Mouse (Mus musculus): ENCODE data around the gene Irf5.
"Not testable (repeated sequence)": the region's sequence is repeated elsewhere in the genome, so short reads cannot be mapped to it uniquely, and the experiment has no call there.

The Irf5 gene

DNA sequence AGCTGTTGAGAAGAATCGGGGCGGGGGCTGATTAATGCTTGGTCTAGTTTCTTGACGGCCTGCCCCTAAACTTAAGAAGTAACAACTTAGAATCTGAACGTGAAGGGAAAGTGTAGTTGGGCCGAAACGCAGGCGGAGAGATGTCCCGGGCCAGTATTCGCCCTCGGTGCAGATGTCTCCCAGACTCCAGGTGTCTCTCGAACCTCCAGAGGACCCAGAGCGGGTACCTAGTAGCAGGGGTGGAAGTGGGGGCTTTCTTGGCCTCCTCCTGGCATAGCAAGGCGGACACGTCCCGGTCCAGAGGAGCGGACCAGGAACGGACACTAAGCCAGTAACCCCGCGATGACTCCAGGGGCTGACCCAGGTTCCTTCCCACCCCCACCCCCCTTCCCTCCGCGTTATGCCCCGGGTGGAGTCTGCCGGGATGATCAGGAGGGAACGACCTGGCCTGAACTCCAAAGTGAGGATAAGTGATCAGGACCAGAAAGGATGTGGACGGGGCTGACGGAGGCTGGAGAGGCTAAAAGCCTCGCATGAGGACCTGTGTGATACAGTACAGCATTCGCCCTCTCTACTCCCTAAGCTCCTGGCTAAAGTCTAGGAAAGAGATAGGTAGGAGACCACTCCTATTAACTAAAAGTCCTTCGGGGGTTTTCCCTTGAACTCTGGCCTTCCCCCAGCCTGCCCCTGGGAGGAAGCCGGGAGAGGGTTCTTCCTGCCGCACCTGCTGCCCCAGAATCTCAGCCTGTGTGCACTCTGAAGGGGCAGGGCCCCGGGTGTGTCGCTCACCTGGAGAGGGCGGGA, 1.1 kb downstream of the Irf5 start:
- DNase-seq (ENCODE audit: low spot score), result peak; percentile 19

DNA sequence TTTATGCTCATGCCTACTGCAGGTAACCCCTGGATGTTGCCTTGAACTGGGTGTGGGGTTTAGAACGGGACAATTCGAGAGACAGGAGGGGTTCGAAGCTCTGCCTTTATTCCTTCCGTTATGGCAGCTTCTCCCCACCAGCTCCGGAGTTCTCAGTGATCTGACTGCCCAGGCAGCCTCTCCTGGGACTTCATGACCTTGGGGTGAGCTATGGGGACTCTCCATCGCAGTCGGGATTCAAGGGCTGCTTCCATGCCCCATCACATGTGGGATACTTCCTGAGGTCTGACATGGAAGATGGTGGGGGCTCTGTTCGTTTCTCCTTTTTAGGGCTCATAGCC, 1.7 kb downstream of the Irf5 start:
- no peak for DNase-seq (ENCODE audit: low spot score)

DNA sequence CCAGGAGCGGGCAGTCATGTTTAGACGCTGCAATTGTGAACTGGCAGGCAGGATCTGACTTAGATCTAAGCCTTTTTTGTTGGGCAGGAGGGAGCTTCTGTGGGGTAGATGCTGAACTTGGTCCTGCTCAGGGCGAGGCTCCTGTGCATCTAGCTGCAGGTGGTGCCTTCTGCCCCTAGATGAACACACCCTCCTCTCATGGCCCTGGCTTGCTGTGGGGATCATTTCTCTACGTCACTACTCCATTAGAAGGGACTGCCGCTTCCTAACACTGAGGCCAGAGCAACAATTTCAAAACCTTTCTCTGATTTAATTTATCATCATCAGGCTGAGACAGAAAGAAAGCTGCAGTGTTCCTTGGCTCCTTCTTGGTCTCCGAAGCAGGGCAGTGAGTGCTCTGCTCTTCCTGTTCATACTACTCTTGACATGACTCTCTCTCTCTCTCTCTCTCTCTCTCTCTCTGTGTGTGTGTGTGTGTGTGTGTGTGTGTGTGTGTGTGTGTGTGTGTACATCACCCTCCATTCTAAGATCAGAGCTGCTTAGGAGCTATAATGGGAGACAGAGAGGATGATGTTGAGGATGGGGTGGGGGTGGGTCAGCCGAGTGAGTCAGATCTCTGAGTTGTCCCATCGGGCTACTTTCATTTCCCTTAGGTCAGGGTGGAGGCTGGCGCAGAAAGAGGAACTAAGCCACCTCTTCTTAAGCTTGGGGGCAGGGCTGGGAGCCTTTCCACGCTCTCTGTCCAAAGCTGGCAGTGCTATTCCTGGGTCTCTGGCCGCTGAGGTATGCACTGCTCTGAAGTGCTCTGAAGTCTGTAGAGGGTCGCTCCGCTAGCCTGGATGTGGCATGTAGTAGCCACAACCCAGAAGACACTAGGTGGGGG, 2.4 kb downstream of the Irf5 start:
- DNase-seq (ENCODE audit: low spot score), result no peak

DNA sequence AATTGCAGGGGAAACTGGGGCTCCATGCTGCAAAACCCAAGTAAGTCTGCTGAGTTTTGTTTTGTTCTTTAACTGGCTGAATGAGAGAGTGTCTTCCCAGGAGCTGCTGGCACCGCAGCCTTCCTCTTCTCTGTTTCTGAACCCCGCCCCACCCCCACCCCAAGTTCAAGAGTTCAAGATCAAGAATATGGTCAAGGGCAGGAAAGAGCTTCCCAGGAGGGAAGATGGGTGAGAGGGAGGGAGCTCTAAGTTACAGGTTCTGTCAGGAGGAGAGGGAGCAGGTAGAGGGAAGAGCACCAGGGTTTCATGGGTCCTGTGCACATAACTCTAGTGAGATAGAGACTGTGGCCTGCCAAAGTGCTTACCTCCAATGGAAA, 3.0 kb downstream of the Irf5 start:
- DNase-seq (ENCODE audit: low spot score), result no peak

DNA sequence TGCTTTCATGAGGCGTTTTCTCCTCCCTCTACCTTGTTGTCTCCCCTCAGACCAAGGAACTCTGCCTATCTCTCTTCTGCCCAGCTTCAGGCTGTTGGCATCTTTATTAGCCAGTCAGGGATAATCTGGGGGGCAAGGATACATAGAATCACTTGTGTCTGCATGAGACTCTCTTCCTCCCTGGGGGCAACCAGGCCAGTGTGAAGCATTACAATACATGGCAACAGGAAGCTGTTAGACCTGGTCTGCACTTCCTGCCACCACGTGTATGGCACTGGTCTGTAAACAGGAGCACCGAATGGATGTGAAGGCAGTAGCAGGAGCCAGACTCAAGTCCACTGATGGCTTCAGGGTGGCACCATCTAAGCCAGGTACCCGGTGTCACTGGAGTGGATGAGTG, 3.6 kb downstream of the Irf5 start:
- no peak for DNase-seq (ENCODE audit: low spot score)

DNA sequence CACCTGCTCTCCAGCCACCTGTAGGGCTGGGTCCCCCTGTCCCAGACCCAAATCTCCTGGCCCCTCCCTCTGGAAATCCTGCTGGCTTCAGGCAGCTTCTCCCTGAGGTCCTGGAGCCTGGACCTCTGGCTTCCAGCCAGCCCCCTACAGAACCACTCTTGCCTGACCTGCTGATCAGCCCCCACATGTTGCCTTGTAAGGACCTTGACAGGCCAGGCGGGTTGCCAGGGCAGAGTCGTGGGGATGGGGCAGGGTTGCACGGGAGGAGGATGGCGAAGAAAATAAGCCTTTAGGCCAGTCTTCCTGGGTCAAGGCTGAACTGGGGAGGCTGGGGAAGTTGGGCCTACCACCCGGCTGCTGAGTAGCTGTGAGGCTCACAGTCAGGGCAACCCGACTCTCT, 8.9 kb downstream of the Irf5 start:
- no peak for DNase-seq (ENCODE audit: low spot score)

DNA sequence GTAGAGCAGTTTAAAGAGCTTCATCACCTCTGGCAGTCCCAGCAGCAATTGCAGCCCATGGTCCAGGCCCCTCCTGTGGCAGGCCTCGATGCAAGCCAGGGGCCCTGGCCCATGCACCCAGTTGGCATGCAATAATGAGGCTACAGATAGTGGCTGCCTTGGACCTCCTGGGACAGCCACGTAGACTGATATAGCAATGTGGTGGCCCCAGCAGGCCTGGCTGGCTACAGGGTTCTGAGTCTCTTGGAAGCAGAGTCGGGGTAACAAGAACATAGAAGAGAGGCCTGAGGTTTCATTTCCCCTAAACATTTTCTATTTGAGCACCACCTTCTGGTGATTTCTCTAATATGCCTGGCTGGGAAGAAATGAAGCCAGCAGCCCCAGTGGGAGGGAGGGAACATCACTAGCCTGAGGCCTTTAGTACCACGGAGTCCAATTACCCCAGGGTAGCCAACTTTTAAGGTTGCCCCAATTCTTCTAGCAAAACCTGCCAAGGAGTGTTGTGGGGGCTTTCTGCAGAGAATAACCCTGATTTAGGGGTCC, 10.3 kb downstream of the Irf5 start:
- peak; percentile 28 for DNase-seq (ENCODE audit: low spot score)

DNA sequence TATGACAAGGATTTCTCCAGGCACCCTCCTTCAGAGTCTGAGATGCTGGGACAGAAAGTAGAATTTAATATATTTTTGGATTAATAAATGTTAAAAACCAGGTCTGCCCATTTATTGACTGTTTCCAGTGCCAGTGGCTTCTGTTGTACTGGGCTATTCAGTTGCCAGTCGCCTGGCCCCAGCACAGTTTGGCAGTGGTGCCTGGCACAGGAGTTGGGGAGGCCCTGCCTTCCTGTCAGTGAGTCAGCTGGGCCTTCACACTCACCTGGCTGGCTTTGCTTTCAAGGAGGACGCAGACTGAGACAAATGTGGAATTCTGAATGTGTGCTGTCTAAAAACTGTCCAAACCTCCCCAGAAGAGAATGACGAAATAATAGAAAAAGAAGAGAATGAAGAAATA, 10.8 kb downstream of the Irf5 start:
- DNase-seq (ENCODE audit: low spot score), result no peak

DNA sequence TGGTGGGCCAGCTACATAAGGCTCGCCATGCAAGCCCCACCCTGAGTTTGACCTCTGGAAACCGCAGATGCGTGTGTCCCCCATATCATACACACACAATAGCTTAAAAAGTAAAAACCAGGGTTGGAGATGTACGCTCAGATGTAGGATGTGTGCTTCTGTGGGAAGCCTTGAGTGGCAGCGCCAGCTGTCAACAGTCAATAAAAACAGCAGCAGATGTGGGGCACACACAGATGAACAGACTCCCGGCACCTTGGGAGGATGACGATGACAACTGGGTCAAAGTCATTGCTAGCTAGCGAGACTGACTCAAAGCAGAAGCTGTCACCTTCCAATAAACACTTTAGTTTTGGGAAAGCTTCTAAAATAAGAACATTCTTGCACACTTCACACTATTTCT, 13.1 kb downstream of the Irf5 start:
- no peak for DNase-seq (ENCODE audit: low spot score)

DNA sequence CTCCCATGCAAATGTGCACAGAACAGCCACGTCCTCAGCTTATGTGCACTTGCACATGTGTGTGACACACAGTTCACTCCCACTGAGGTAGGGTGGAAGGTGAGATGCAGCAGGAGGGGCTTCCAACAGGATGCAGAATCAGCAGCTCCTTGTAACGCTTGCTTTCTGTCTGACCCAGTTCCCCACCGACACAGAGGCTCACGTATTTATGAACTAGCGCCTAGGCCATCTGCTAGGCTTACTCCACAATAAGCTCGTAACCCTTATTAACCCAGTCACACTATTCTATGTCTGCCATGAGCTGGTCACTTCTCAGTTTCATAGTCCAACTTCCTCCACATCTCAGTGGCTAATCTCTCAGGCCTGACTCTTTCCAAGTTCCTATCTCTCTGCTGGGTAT, 13.8 kb downstream of the Irf5 start:
- no peak for DNase-seq (ENCODE audit: low spot score)

DNA sequence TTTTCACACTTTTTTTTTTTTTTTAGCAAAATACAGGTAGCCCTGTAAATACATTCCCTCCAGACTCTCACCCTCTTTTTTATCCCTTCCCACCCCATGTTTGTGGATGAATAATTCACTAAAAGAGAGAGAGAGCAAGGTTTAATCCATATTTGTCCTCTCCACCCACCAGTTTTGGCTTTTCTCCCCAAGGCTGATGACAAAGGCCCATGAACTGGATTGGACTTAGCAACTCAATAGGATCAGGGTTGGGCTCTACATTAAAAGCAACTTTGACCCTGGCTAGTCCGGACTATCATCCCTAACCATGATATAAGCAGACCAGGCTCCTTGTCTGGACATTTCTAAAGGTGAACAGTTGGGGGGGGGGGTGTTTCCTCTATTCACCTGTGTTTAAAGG, 14.5 kb downstream of the Irf5 start:
- DNase-seq (ENCODE audit: low spot score), result no peak

DNA sequence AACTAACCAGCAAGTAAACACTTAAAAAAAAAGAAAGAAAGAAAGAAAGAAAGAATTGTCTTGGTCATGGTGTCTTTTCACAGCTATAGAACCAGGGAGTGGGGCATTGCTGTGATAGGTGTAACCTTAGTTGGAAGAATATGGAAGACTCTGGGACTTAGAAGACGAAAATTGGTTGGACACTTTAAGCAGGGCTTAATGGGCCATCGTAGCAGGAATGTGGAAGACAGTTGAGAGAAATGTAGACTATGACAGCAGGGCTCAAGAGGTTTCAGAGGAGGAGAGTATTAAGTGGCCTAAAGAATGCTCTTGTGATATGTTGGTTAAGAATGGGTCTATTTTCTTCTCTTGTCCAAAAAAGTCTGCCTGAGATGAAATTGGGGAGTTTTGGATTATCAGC, 19.2 kb downstream of the Irf5 start:
- no peak for DNase-seq (ENCODE audit: low spot score)

DNA sequence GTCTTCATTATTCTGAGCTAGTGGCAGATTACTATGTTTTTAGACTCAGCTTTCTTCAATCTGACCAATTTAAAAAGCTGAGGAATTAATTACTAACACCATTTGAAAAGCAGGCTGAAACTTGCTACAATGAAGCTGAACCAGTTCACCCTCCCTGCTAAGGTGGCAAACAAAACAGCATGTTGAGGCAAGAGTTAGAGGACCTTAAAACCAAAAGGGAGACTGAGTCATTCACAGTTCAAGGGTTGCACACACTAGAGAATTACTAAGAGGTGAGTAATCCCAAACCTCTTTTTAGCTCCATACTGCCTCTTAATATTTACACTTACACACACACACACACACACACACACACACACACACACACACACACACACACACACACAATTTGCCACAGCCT, 21.2 kb downstream of the Irf5 start:
- DNase-seq (ENCODE audit: low spot score), result no peak

DNA sequence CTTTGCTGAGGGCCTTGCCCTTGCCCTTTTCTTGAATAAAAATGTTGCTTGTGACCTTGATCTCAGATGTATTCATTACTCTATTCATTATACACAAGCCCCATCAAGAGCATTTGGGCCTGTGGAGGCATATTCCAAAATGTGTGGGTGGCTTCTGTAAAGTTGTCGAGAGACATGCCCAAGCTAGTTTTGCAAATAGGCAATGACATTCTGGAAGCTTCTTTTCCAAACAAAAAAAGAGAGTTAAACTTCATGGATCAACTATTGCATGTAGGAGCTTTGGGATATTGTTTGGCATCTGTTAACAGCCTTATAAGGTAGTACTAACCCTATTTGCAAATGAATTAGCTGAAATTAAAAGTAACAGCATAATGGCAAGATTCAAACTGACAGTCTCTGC, 21.7 kb downstream of the Irf5 start:
- no peak for DNase-seq (ENCODE audit: low spot score)

DNA sequence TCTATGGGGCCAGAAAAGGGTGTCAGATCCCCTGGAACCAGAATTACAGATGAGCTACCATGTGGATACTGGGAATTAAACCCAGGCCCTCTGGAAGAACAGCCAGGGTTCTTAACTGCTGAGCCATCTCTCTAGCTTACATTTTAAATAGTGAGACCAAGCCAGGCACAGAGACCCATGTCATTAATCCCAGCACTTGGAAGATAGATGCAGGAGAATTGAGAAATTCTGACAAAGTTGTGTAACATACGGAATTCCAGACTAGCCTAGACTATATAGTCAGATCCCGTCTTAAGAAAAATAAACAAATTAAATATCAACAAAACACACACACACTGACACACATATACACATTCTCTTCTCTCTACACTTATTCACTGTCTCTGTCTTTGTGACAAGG, 26.1 kb downstream of the Irf5 start:
- no peak for DNase-seq (ENCODE audit: low spot score)

DNA sequence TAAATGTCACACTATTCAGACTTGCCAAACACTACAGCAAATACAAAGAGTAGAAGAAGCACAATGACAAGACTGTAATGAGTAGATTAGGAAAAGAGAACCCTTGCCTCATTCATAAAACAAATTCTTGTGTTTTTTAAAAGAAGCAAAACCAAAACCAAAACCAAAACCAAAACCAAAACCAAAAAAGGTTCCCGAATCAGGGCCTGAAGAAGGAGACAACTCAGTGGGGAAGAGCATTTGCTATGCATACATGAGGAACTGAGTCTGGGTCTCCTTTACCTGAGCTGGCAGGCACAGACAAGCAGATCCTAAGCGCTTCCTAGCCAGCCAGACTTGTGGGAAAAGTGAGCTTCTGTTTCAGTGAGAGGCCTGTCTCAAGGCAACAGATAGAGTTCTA, 30.7 kb downstream of the Irf5 start:
- DNase-seq (ENCODE audit: low spot score), result no peak

DNA sequence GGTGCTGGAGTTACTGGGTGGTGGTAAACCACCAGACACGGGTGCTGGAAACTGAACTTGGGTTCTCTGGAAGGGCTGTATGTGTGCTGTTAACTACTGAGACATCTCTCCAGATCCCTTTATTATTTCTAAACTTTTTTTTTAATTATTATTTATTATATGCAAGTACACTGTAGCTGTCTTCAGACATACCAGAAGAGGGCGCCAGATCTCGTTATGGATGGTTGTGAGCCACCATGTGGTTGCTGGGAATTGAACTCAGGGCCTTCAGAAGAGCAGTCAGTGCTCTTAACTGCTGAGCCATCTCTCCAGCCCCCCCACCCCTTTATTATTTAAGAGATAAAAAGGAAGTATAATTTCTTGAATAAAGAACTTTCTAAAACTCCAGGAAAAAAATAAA, 50.0 kb downstream of the Irf5 start:
- not testable (repeated sequence) for DNase-seq (ENCODE audit: low spot score)

DNA sequence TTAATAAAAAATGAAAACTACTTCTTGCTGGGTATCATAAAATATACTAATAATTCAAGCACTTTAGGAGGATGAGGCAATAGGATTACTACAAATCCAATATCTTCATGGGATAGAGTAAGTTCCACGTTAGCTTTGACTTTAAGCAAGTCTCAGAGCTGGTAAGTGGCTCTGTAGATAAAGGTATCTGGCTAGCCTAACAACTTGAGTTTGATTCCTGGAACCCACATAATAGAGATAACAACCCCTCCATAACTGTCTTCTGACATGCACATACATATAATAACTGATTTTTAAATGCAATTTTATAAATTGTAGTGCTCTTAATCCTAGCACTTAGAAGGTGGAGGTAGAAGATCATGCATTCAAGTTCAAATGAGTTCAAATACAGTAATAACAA, 54.3 kb downstream of the Irf5 start:
- no peak for DNase-seq (ENCODE audit: low spot score)

DNA sequence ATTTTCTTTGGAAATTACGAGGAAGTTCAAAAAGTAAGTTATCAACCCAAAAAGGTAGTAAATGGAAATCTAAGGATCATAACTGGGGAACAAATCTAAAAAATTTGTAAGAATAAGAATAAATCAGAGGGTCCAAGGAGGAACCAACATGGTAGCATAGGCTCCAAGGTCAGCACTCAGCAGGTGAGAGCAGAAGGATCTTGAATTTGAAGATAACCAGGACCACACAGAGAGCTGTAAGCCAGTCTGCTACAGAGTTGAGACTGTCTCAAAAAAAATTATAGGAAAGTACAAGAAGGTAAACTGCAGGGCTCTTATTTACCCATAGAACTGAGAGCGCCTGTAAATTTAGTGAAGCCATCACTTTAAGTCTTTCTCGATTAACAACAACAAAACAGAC, 54.8 kb downstream of the Irf5 start:
- DNase-seq (ENCODE audit: low spot score), result no peak
